Mouse (Mus musculus) kidney, adult 10 weeks (tissue): ENCODE measurements around the gene Olfr1186. TPM values are rescaled to one million over a fixed set of nuclear protein-coding genes. Genes with fewer than 3 reads are reported as not detected.

Experiments used
- polyA plus RNA-seq: library from polyadenylated mRNA; stranded (reverse); fragments of 350-450 nt; fragmentation: Illumina TruSeq; extraction: RNeasy Lipid Tissue Mini Kit (QIAGEN cat#74804); gene quantifications from one replicate; pipeline ENCODE4 v1.2.3, GENCODE M21; 2014; ENCODE audit warnings: low read depth, low replicate concordance

The Olfr1186 gene
- not detected for polyA plus RNA-seq

DNA sequence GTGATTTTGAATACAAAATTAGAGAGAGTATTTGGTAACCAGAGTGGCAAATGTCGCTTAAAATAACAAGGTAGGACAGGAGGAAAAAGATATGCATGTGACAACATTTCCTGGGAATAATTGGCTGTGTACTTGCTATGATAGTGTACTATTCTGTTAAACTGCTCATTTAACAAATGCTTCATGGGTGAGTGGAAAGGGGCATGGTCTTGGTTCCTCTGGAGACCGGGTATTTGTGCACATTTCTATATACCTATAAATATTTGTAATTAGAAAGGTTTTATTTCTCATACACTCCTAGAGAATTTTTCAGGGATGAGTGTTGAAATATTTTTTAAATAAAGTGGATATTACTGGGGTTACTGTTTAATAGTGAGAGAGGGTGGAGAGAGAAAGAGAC is at the start of gene Olfr1186:
Gene Olfr1186 (plus strand): TSS at position 301 of the 400 bp plus-strand sequence.

DNA sequence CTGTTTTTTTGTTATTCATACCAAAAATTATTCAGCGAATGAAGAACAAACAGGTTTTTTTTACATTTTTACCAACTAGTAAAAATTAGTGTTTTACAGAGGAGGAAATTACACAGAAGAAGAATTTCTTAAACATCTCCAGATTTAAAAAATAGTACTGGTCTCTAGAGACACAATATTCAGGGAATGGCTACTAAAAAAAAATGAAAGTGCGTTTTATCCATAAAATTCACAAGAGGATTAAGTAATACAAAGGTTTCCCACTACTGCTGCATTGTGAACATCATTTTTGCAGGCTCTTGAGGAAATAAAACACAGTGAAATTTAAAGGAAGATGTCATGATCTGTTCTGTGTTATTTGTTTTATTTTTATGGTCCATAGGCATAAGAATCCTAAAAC is 35.1 kb upstream of the Olfr1186 start, which contains the start of gene Olfr1184:
Gene Olfr1184 (plus strand): TSS at position 301 of the 400 bp plus-strand sequence.

DNA sequence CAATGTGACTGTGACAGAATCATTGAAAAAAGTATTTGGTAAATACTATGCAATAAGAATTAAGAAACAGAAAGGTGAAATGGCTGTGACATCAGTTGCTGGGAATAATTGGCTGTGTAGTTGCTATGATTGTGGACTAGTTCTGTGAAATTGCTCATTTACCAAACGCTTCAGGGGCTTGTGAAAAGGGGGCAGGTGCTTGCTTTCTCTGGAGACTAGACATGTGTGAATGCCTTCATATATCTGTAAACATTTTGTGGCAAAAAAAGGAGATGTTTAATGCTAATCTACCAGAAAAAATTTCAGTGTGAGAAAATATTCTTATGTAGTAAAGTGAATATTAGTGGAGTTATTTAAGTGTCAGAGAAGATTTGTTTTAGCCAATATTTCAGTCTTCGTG is 25.3 kb upstream of the Olfr1186 start, which contains the start of gene Olfr1185-ps1:
Gene Olfr1185-ps1 (plus strand): TSS at position 301 of the 400 bp plus-strand sequence.

DNA sequence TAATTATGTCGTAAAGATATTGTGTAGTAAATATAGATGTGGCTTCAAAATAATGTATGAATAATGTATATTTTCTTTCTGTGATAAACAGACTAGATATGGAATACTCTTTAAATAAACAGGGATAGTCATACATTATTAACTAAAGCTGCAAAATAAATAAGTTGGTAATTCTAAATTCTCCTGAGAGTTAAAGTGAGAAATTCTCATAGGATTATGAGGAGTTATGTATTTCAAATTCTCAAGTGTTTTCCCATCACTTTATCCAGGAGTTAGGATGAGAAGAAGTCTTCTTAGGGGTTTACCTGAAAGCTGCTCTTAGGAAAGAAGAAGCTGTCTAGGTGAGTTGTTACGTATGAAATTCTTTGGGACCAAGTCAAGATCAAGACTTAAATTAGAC is 38.3 kb downstream of the Olfr1186 start, which contains the start of gene Olfr1188:
Gene Olfr1188 (plus strand): TSS at position 301 of the 400 bp plus-strand sequence.

Other genes starting within 250 kb of the Olfr1186 start
- gene Olfr1173, start 238.7 kb upstream of the Olfr1186 start, polyA plus RNA-seq: not detected
- not detected for gene Olfr1174-ps, start 203.4 kb upstream of the Olfr1186 start, polyA plus RNA-seq
- not detected for gene Olfr1175-ps, start 191.3 kb upstream of the Olfr1186 start, polyA plus RNA-seq
- not detected for gene Olfr1176, start 181.8 kb upstream of the Olfr1186 start, polyA plus RNA-seq
- not detected for gene Olfr1177-ps, start 172.1 kb upstream of the Olfr1186 start, polyA plus RNA-seq
- not detected for gene Olfr1178, start 131.5 kb upstream of the Olfr1186 start, polyA plus RNA-seq
- not detected for gene Olfr1179, start 112.1 kb upstream of the Olfr1186 start, polyA plus RNA-seq
- not detected for gene Olfr1180, start 99.4 kb upstream of the Olfr1186 start, polyA plus RNA-seq
- not detected for gene Olfr1181, start 92.4 kb upstream of the Olfr1186 start, polyA plus RNA-seq
- gene Gm13757, start 69.4 kb upstream of the Olfr1186 start, polyA plus RNA-seq: not detected
- not detected for gene Olfr1183, start 63.7 kb upstream of the Olfr1186 start, polyA plus RNA-seq
- gene Olfr1184, start 35.0 kb upstream of the Olfr1186 start, polyA plus RNA-seq: not detected
- not detected for gene Olfr1185-ps1, start 25.2 kb upstream of the Olfr1186 start, polyA plus RNA-seq
- gene Olfr1188, start 38.4 kb downstream of the Olfr1186 start, polyA plus RNA-seq: not detected
- not detected for gene Olfr1189, start 67.9 kb downstream of the Olfr1186 start, polyA plus RNA-seq
- gene Olfr1191-ps1, start 122.0 kb downstream of the Olfr1186 start, polyA plus RNA-seq: not detected
- not detected for gene Olfr1192-ps1, start 130.0 kb downstream of the Olfr1186 start, polyA plus RNA-seq
- not detected for gene Olfr1193, start 157.1 kb downstream of the Olfr1186 start, polyA plus RNA-seq
- gene Olfr1195, start 170.6 kb downstream of the Olfr1186 start, polyA plus RNA-seq: not detected
- not detected for gene Olfr1196, start 186.0 kb downstream of the Olfr1186 start, polyA plus RNA-seq
- not detected for gene Olfr1197, start 213.8 kb downstream of the Olfr1186 start, polyA plus RNA-seq
- not detected for gene Olfr1198, start 232.8 kb downstream of the Olfr1186 start, polyA plus RNA-seq
- gene Olfr1199, start 241.9 kb downstream of the Olfr1186 start, polyA plus RNA-seq: not detected